Mouse (Mus musculus): ENCODE measurements at regions not wholly inside any gene's neighbourhood (a gene's known extent, or its start where the extent isn't known, plus 50 kb on each side); places are given as distances from the start of the nearest gene placed in this dataset.

- H3K27me3 ChIP-seq (ENCODE audit: control insufficient read depth in 1 of 2, insufficient read depth in 2 of 2, low read length in 2 of 2), result no peaks in the 10 kb centered on the region
- no peaks in the 10 kb centered on the region for H3K79me2 ChIP-seq (ENCODE audit: control insufficient read depth, insufficient read depth, low read length, poor library complexity)
- no peak overlapping the region for H3K9ac ChIP-seq (ENCODE audit: control insufficient read depth, low read depth, low read length, poor library complexity, severe bottlenecking)
- H3K4me1 ChIP-seq (ENCODE audit: control insufficient read depth in 1 of 2, insufficient read depth in 2 of 2, low read length in 2 of 2), result no peaks in the 10 kb centered on the region
- no peak overlapping the region for H3K27ac ChIP-seq (ENCODE audit: control insufficient read depth, low read depth, low read length)
- H3K4me3 ChIP-seq (ENCODE audit: control insufficient read depth in 1 of 2, insufficient read depth in 1 of 2, low read depth in 2 of 2, low read length in 2 of 2), result no peak overlapping the region
- H3K36me3 ChIP-seq (ENCODE audit: control insufficient read depth in 1 of 2, insufficient read depth in 2 of 2, low read length in 2 of 2), result no peaks in the 10 kb centered on the region
- TF ChIP-seq GATA1 (IDR thresholded peaks at IDR 0.05; ENCODE audit: low read depth, low read length) (no peak), KAT2A (conservative IDR thresholded peaks at IDR 0.05; ENCODE audit: low read depth, low read length) (no peak), GABPA (IDR thresholded peaks at IDR 0.05; ENCODE audit: low read depth, low read length) (no peak), CHD1 (IDR thresholded peaks at IDR 0.05; ENCODE audit: low read depth, low read length) (no peak), SIN3A (IDR thresholded peaks at IDR 0.05; ENCODE audit: low read length) (no peak), MAZ (IDR thresholded peaks at IDR 0.05; ENCODE audit: low read depth, low read length) (no peak), USF2 (IDR thresholded peaks at IDR 0.05; ENCODE audit: borderline replicate concordance in 1 of 2, insufficient read depth in 1 of 2, low read depth in 1 of 2, low read length in 2 of 2) (no peak), MYC (IDR thresholded peaks at IDR 0.05; ENCODE audit: low read depth, low read length) (no peak), ZMIZ1 (IDR thresholded peaks at IDR 0.05; ENCODE audit: low read depth, low read length) (no peak), TBP (IDR thresholded peaks at IDR 0.05; ENCODE audit: low read depth, low read length) (no peak), TAL1 (IDR thresholded peaks at IDR 0.05; ENCODE audit: low read length) (no peak), RCOR1 (IDR thresholded peaks at IDR 0.05; ENCODE audit: low read depth, low read length) (no peak), MEF2A (IDR thresholded peaks at IDR 0.05; ENCODE audit: extremely low read depth, insufficient replicate concordance, low read depth, low read length, poor library complexity, severe bottlenecking) (no peak), RAD21 (IDR thresholded peaks at IDR 0.05; ENCODE audit: low read depth, low read length) (no peak), MYB (IDR thresholded peaks at IDR 0.05; ENCODE audit: low read depth, low read length) (no peak), TCF12 (IDR thresholded peaks at IDR 0.05; ENCODE audit: low read depth, low read length) (no peak), SMC3 (IDR thresholded peaks at IDR 0.05; ENCODE audit: low read depth, low read length) (no peak), UBTF (IDR thresholded peaks at IDR 0.05; ENCODE audit: borderline replicate concordance, insufficient read depth, low read depth, low read length) (no peak), E2F4 (IDR thresholded peaks at IDR 0.05; ENCODE audit: borderline replicate concordance, low read depth, low read length) (no peak)
- no peak for DNase-seq (ENCODE audit: low read depth, low spot score)
- H3K9me3 ChIP-seq (replicated peaks; ENCODE audit: insufficient read depth, low read length), result no peaks in the 10 kb centered on the region
Observed at GRCm38 (mm10) chr1:73083396-73083795, 67.7 kb upstream of the Tnp1 start.

DNA sequence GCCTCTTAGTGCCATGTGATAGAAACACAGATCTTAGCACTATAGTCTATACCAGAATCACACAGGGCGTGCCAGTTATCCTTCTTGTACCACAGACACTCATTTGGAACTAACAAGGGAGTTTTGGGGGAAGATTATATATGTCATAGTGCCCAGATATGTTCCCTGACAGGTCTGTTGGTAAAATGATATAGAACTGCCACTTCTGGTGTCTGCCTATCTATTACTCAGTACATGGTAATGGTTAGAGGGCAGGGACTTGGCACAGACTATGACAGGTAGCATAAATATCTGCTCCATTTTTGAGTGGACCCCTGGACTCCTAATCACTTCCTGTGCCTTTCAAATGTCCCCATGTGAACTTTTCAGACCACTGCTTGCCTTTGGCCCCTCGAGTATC is 63.8 kb upstream of the Tnp1 start:
- H3K79me2 ChIP-seq (ENCODE audit: control insufficient read depth, insufficient read depth, low read length, poor library complexity), result no peaks in the 10 kb centered on the region
- DNase-seq (ENCODE audit: low read depth, low spot score), result no peak
- no peak overlapping the region for H3K9ac ChIP-seq (ENCODE audit: control insufficient read depth, low read depth, low read length, poor library complexity, severe bottlenecking)
- no peaks in the 10 kb centered on the region for H3K27me3 ChIP-seq (ENCODE audit: control insufficient read depth in 1 of 2, insufficient read depth in 2 of 2, low read length in 2 of 2)
- no peaks in the 10 kb centered on the region for H3K36me3 ChIP-seq (ENCODE audit: control insufficient read depth in 1 of 2, insufficient read depth in 2 of 2, low read length in 2 of 2)
- no peak overlapping the region for H3K27ac ChIP-seq (ENCODE audit: control insufficient read depth, low read depth, low read length)
- no peaks in the 10 kb centered on the region for H3K4me1 ChIP-seq (ENCODE audit: control insufficient read depth in 1 of 2, insufficient read depth in 2 of 2, low read length in 2 of 2)
- H3K4me3 ChIP-seq (ENCODE audit: control insufficient read depth in 1 of 2, insufficient read depth in 1 of 2, low read depth in 2 of 2, low read length in 2 of 2), result no peak overlapping the region
- no peak for TF ChIP-seq CTCF (IDR thresholded peaks at IDR 0.05 in 2 of 3, conservative IDR thresholded peaks at IDR 0.05 in 1 of 3; ENCODE audit: control insufficient read depth in 1 of 3, insufficient read depth in 1 of 3, low read depth in 2 of 3, low read length in 3 of 3, poor library complexity in 1 of 3, severe bottlenecking in 1 of 3)
- no peak for TF ChIP-seq JUND (IDR thresholded peaks at IDR 0.05; ENCODE audit: low read depth, low read length)
- no peak for TF ChIP-seq ZC3H11A (IDR thresholded peaks at IDR 0.05; ENCODE audit: low read depth, low read length)
- no peak for TF ChIP-seq MAZ (IDR thresholded peaks at IDR 0.05; ENCODE audit: low read depth, low read length)
- no peak for TF ChIP-seq HCFC1 (IDR thresholded peaks at IDR 0.05; ENCODE audit: low read depth, low read length)
- no peak for TF ChIP-seq GATA1 (IDR thresholded peaks at IDR 0.05; ENCODE audit: low read depth, low read length)
- no peak for TF ChIP-seq MAFK (IDR thresholded peaks at IDR 0.05; ENCODE audit: borderline replicate concordance, low read depth, low read length)
- no peak for TF ChIP-seq ZMIZ1 (IDR thresholded peaks at IDR 0.05; ENCODE audit: low read depth, low read length)
- TF ChIP-seq POLR2A (IDR thresholded peaks at IDR 0.05; ENCODE audit: control insufficient read depth in 1 of 2, insufficient read depth in 1 of 2, low read depth in 1 of 2, low read length in 2 of 2, poor library complexity in 1 of 2), result no peak
- no peak for TF ChIP-seq USF1 (IDR thresholded peaks at IDR 0.05; ENCODE audit: low read depth, low read length)
- no peak for TF ChIP-seq POLR2AphosphoS5 (IDR thresholded peaks at IDR 0.05; ENCODE audit: borderline replicate concordance, low read depth, low read length)
- no peak for TF ChIP-seq POLR2AphosphoS2 (IDR thresholded peaks at IDR 0.05; ENCODE audit: low read length)
- no peak for TF ChIP-seq RCOR1 (IDR thresholded peaks at IDR 0.05; ENCODE audit: low read depth, low read length)
- no peak for TF ChIP-seq MYB (IDR thresholded peaks at IDR 0.05; ENCODE audit: low read depth, low read length)
- TF ChIP-seq ZNF384 (IDR thresholded peaks at IDR 0.05; ENCODE audit: low read depth, low read length), result no peak
- H3K9me3 ChIP-seq (replicated peaks; ENCODE audit: insufficient read depth, low read length), result no peaks in the 10 kb centered on the region
